ENCODE assay signal across 8 mouse cellular contexts in the genomic region with DNA sequence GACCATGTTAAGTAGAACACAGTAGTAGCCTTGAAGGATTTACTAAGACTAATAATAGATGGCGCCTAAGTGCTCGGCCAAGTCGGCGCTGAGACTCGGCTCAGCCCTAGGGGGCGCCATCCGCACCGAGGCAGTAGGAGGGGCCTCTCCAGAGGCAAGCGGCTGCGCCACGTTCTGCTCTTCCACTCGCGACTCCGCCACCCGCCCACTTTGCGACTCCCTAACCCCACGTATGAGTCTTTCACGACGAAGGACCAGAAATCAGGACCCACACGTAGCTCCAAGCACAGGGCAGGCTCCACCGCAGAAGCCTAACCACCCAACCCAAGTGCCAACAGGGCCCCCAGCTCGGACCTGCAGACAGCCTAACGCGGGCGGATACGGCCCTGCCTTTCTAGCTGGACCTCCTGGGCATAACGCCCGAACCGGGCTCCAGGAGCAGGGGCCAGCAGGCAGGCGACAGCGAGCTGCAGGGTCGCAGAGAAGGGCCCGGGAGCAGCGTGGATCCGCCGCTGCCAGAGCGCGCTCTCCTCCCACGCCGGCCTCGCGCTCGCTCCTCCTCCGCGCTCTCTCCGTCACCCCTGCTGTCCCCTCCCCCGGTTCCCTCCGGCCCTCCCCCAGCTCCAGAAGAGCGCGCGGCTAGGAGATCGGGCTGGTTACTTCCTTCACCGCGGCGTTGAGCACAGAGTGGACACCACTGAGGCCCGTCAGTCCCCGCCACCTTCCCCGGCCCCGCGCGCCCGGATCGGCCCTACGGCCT. TPM values are rescaled to one million over a fixed set of nuclear protein-coding genes. Genes with fewer than 3 reads are reported as not detected.
DNase-seq lines count a peak whose midpoint lies in the region; ATAC-seq lines count a peak whose summit lies in the region.

Gene Ets2, plus strand, starts transcription at position 274 of the 760 bp plus-strand sequence.

- H3K27me3 ChIP-seq in hindbrain, embryonic 15.5 days, result no peaks in the 10 kb centered on the region

- peak within 1 kb of the TSS; percentile 77 for H3K9ac ChIP-seq in hindbrain, embryonic 15.5 days

- H3K4me3 ChIP-seq in hindbrain, embryonic 15.5 days, result peak within 1 kb of the TSS; percentile 70

- H3K27ac ChIP-seq in hindbrain, embryonic 15.5 days (replicated peaks), result peak within 1 kb of the TSS; percentile 95

- H3K9me3 ChIP-seq in hindbrain, embryonic 15.5 days, result no peaks in the 10 kb centered on the region

- H3K36me3 ChIP-seq in hindbrain, embryonic 15.5 days, result no peaks in the 10 kb centered on the region

- peak; percentile 95 for ATAC-seq in hindbrain, embryonic 15.5 days (ENCODE audit: low FRiP score, low read depth)

- peak; percentile 88 for DNase-seq in R1 (ENCODE audit: low read depth, low spot score)
- peak; percentile 95 to 96 for DNase-seq in cerebellum, postnatal 25 days
- peak; percentile 87 to 89 for DNase-seq in frontal cortex, postnatal 36 days (ENCODE audit: low spot score in 2 of 2)
- peak; percentile 82 for DNase-seq in left cerebral cortex, adult 11 months (ENCODE audit: low spot score)
- DNase-seq in lung, postnatal 4 days, result peak; percentile 94
- DNase-seq in retina, postnatal 7 days (ENCODE audit: low read depth, low spot score), result peak; percentile 65
- peak; percentile 97 for DNase-seq in urinary bladder, adult 2 months (ENCODE audit: low spot score)

- under 1% methylated on average over 53 of the region's 64 CpGs for WGBS in hindbrain, embryonic 15.5 days

- H3K4me2 ChIP-seq in hindbrain, embryonic 15.5 days, result peak within 1 kb of the TSS; percentile 98

- peaks cover 21% of the 10 kb centered on the region for H3K4me1 ChIP-seq in hindbrain, embryonic 15.5 days (replicated peaks)

RNA-seq across cellular contexts. Expression of gene Ets2, which starts in this region (rescaled TPM):
- 22.6 and 24.1 TPM in 2 replicates for polyA plus RNA-seq in hindbrain, embryonic 15.5 days (2015; fragmentation: Nextera tagmentation; extraction: Ambion mirVana)
- 42.6 and 46.0 TPM in 2 replicates for polyA plus RNA-seq in urinary bladder, adult 2 months (2012; rRNA removed)

Comparison
In these comparisons a context has a peak if more than half of its experiments do, and no peak if none do; other contexts are left out.
1. Peak in every context shown above with its lines: DNase-seq, ATAC-seq, H3K4me3 ChIP-seq and H3K27ac ChIP-seq.